Mouse (Mus musculus): ENCODE results near the gene Slc2a13.

DNA sequence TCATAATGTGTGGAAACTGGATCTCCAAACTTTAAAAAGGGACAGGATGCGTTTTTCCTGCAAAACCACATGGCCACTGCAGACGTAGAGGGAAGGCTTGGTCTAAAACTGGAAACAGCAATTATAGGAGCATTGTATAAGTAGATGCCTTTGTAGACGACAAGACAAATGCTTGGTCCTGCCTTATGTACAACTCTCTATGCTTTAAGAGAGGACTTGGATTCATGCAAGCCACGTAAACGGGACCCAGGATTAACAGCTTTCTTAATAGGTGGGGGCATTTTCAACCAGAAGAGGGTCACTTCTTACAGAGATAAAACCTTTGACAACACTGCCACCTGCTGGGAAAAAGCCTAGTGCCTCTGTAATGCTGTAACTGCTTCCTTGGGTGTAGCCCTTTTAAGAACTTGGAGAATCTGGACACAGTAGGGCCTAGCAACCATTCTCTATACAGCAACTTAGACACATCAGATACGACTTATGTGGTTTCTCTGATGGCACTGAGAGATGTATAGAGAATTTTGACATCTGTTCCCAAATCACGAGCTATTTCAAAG, 268.7 kb downstream of the Slc2a13 start:
- no peak for TF ChIP-seq POLR2A (IDR thresholded peaks at IDR 0.05; ENCODE audit: low read depth, low read length)
- no peak for TF ChIP-seq CTCF (IDR thresholded peaks at IDR 0.05; ENCODE audit: borderline replicate concordance, insufficient read depth, low read length)

Data from embryonic fibroblast, embryonic 13.5 days (primary cell).